Mouse (Mus musculus) gastrocnemius, adult 2 months (tissue): Measurements from ENCODE around the gene Zfp518a. TPM values are rescaled to one million over a fixed set of nuclear protein-coding genes. Genes with fewer than 3 reads are reported as not detected.

Source experiments
- DNase-seq: peaks from one replicate; pipeline ENCODE4 v3.0.0; 2022
- H3K27ac ChIP-seq: fragments of 200-600 bp; 2 replicates; pipeline ENCODE4 v1.8.1; 2022; ENCODE audit warnings: mild to moderate bottlenecking
- H3K4me3 ChIP-seq: fragments of 200-600 bp; 2 replicates; pipeline ENCODE4 v1.8.1; 2022; ENCODE audit warnings: mild to moderate bottlenecking, moderate library complexity
- CTCF ChIP-seq: fragments of 200-600 bp; IDR thresholded peaks from 2 replicates; pipeline ENCODE4 v1.8.1; 2022; ENCODE audit warnings: antibody characterized with exemption, mild to moderate bottlenecking, moderate library complexity
- intact Hi-C: fragments of 180-260 bp; cut with DNase I; formaldehyde crosslinking; loops from one replicate; pipeline ENCODE4 v1.15.1; 2025
- microRNA-seq: library from miRNA; unstranded; fragments of <30 nt; microRNA quantifications from one replicate; pipeline ENCODE4 v1.2.0, GENCODE M21; 2021
- total RNA-seq, 2 experiments: library from RNA; stranded (reverse); gene quantifications; 2 replicates each; pipeline ENCODE4 v1.2.3; 2021

The Zfp518a gene
- total RNA-seq, 2 experiments from 2014 or later: 5.2 to 5.6 TPM

DNA sequence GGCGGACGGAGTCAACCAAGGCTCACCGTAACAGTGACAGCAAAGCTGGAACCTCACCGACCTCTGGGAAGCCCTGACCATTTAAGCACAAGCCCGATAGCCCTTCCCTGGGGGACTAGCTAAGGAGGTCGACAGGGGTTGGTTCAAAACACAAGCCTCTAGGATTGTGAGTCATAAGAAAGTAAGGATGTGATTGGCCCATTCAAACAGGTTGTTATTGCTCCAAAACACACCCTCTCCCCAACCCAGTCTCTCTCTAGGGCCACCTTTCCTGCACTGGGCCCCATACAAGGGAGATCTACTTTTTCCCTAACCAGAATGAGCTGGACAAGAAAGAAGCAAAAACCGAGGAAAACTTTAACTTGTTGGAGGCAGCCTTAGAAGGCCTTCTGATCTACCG lies 40.9 kb downstream of the Zfp518a start:
- Histone ChIP-seq H3K4me3 (no peak overlapping the region), H3K27ac (no peak overlapping the region)
- no peak for DNase-seq
- no peak for TF ChIP-seq CTCF
- intact Hi-C loops: no loop called here

GRCm38 (mm10) chr19:40936038-40936437 lies 41.5 kb downstream of the Zfp518a start:
- no peak for DNase-seq
- intact Hi-C loops: no loop called here

DNA sequence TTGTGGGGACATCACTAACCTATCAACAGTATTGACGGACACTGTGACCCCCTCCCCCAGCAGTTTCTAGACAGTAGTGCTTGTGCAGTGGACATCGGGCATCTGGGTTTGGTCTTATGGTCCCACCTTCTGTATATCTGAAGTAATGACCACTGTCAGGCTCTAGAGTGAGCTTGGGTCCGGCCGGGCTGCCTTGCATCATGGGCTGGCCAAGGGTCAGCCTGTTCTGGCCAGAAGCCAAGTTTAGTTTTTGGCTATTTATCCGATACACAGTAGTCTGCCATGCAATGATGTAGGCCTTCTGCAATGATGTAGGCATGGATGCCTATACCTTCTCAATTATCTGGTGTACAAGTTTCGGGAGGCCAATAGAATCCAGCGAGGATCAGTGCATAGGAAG lies 49.0 kb downstream of the Zfp518a start:
- Histone ChIP-seq H3K4me3 (no peak overlapping the region), H3K27ac (no peak overlapping the region)
- intact Hi-C loops: no loop called here
- DNase-seq: no peak
- no peak for TF ChIP-seq CTCF

More at GRCm38 (mm10) chr19:40936038-40936437, 41.5 kb downstream of the Zfp518a start:
- TF ChIP-seq CTCF: no peak
- Histone ChIP-seq H3K27ac (no peak overlapping the region), H3K4me3 (no peak overlapping the region)

DNA sequence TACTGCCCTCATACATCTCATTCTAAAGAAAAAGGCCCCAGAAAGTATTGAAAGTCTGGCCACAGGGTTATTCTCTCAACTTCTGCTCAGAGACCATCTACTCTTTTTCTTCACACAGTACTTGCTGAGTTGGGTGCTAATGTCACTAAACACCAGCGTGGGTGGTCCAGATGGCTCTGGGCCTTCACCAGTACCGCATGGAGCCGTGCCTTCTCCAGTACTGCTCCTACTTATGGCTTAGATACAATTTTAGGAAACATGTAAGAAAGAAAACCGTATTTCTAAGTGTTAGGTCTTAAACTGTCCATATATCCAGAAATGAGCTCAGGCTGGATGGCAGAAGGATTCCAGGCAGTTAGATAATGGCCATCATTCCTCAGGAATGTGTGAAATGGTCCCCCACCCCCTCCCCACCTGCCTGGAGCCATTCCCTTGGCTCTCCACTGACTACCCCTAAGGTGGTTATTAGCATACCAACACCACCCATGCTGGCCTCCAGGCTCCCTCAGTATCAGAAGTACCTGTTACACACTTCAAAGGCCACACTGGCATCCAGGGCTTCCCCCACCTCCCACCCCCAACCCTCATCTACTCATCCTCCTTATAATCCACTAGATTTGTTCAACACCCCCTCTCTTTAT lies 52.6 kb downstream of the Zfp518a start:
- intact Hi-C loops: no loop called here
- no peak for DNase-seq
- Histone ChIP-seq H3K4me3 (no peak overlapping the region), H3K27ac (no peak overlapping the region)
- TF ChIP-seq CTCF: no peak

GRCm38 (mm10) chr19:40958981-40959380 lies 64.5 kb downstream of the Zfp518a start:
- Histone ChIP-seq H3K4me3 (no peak overlapping the region), H3K27ac (no peak overlapping the region)
- TF ChIP-seq CTCF: no peak
- intact Hi-C loops: no loop called here
- DNase-seq: no peak

DNA sequence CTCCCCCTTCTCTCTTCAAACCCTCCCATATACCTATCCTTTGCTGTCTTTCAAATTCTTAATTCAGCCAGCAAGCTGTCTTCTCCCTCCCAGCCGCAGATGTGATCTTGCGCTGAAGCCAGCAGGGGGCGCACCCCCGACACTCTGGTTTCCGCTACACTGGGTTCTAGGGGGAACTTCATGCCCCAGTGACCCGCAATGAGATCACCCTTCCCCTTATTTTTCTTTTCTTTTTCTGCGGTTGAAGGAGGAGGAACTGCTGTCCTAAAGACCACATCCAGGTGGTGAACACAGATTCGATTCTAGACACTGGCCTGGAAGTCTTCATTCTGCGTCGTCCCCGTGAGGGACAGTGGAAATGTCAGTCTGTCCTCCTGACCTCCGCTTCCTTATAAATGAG lies 68.5 kb downstream of the Zfp518a start:
- no peak overlapping the region for H3K27ac ChIP-seq
- H3K4me3 ChIP-seq: no peak overlapping the region
- peak; percentile 76 for TF ChIP-seq CTCF
- peak; percentile 60 for DNase-seq
- intact Hi-C loops: loop anchor here (1.0 kb wide), 1 partner anchor 53 kb away; no protein-coding TSS in a partner anchor

DNA sequence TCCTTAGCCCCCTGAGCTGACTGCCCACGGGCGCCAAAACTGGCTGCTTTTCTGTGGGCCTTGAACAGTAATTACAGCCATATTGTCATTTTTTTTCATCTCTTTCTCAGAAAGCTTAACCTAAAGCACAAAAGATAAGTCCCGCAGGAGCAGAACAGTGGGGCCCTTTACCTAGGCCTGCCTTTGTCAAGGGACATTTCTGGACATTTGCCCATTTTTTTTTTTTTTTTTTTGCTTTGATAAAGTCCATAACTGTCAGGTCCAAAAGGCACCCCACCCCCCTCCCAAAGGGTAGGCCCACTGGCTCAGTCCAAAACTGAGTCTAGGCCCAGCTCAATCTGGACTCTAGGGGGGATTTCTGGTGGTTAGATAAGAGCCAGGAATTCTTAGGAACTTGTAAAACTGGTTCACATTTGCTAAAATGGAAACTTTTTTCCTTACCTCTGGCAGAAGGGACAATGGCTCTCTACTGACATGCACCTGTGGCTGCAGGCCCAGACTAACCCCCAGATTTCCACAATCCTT lies 69.9 kb downstream of the Zfp518a start:
- intact Hi-C loops: no loop called here
- no peak for DNase-seq
- no peak overlapping the region for H3K4me3 ChIP-seq
- TF ChIP-seq CTCF: no peak
- no peak overlapping the region for H3K27ac ChIP-seq

DNA sequence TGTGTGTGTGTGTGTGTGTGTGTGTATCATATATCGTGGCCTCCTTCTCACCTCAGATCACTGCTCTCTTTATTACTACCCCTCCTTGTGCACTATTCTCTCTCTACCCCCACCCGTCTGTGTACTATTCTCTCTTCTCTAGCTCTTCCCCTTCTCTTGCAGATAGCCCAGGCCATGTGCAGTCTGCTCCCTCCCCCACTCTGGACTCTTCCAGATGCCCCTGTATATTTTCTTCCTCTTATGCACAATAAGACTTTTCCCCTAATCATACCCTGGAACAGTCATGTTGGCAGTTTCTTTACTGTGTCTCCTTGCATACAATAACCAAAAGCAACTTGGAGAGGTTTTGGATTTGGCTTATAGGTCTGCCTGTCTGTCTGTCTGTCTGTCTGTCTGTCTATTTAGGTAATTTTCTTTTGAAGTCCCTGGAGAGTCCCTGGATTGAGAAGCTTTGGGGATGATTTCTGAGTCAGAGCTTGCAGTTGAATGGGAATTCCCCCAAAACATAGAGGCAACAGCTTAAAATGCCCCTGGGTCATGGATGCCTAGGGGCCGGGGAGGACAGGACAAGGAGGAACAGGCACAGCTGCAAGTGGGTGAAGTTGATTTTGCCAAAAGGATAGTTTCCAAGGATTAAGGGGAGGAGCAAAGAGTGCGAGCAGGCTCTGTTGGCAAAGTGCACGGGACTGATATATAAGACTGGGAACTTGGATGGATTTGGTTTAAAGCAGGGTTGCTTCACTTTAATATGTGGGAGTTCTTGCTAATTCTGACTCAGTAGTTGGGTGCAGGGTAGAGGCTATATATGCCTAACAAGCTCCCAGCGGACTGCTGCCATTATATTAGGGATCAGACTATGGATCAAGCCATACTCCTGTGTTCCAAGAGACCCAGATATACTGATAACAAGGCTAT lies 70.7 kb downstream of the Zfp518a start:
- H3K27ac ChIP-seq: no peak overlapping the region
- no peak overlapping the region for H3K4me3 ChIP-seq
- intact Hi-C loops: no loop called here
- no peak for DNase-seq
- no peak for TF ChIP-seq CTCF

Small RNA genes within 50 kb of the gene (microRNA-seq; reads per million reads assigned to microRNA genes)
- gene Mir8092: not detected

Other genes with a start within 250 kb of the Zfp518a start
- not detected for gene Cc2d2b, start 146.0 kb upstream of the Zfp518a start, total RNA-seq
- 1 to 10 TPM; 2.9 to 3.8 TPM for gene Ccnj, start 63.4 kb upstream of the Zfp518a start, total RNA-seq
- 1 to 10 TPM in 1 of 2 experiments, under 1 TPM in 1; 0.86 to 1.2 TPM for gene Blnk, start 99.8 kb downstream of the Zfp518a start, total RNA-seq
- gene Dntt, start 134.6 kb downstream of the Zfp518a start, total RNA-seq: not detected
- gene Opalin, start 182.4 kb downstream of the Zfp518a start, total RNA-seq: not detected